Mouse (Mus musculus): ENCODE results near the gene Hoxd9. TPM values are rescaled to one million over a fixed set of nuclear protein-coding genes. Genes with fewer than 3 reads are reported as not detected.

Gene Hoxd9
- polyA plus RNA-seq, 1 experiment from 2014 or later = not detected

- no peak for ATAC-seq
- Histone ChIP-seq H3K27me3 (ENCODE audit: control insufficient read depth, insufficient read depth, low read depth, low read length) (peaks cover 83% of the 10 kb centered on the region), H3K4me2 (ENCODE audit: low read length) (no peak overlapping the region), H3K9me3 (replicated peaks; ENCODE audit: control insufficient read depth, low read length, poor library complexity, severe bottlenecking) (no peaks in the 10 kb centered on the region), H3K9ac (ENCODE audit: low read depth, low read length) (no peak overlapping the region), H3K36me3 (ENCODE audit: control insufficient read depth, insufficient read depth, low read length) (no peaks in the 10 kb centered on the region), H3K4me1 (ENCODE audit: control insufficient read depth, insufficient read depth, low read length) (peaks cover 5% of the 10 kb centered on the region; the same call in 1 of the 2 replicates), H3K27ac (ENCODE audit: low read length) (no peak overlapping the region), H3K4me3 (ENCODE audit: low read depth, low read length) (no peak overlapping the region)
- WGBS = under 1% methylated on average over 24 of the region's 24 CpGs
Measured at GRCm38 (mm10) chr2:74747006-74747405, 49.5 kb downstream of the Hoxd9 start.

- WGBS = 2% methylated on average over 11 of the region's 11 CpGs
- no peaks in the 10 kb centered on the region for H3K36me3 ChIP-seq (ENCODE audit: control insufficient read depth, insufficient read depth, low read length)
- no peak overlapping the region for H3K4me2 ChIP-seq (ENCODE audit: low read length)
- H3K27me3 ChIP-seq (ENCODE audit: control insufficient read depth, insufficient read depth, low read depth, low read length) = peaks cover 81% of the 10 kb centered on the region
- H3K27ac ChIP-seq (ENCODE audit: low read length) = no peak overlapping the region
- ATAC-seq = no peak
- H3K9me3 ChIP-seq (replicated peaks; ENCODE audit: control insufficient read depth, low read length, poor library complexity, severe bottlenecking) = no peaks in the 10 kb centered on the region
- peaks cover 5% of the 10 kb centered on the region; the same call in 1 of the 2 replicates for H3K4me1 ChIP-seq (ENCODE audit: control insufficient read depth, insufficient read depth, low read length)
- no peak overlapping the region for H3K4me3 ChIP-seq (ENCODE audit: low read depth, low read length)
- no peak overlapping the region for H3K9ac ChIP-seq (ENCODE audit: low read depth, low read length)
Measured at GRCm38 (mm10) chr2:74747661-74748141, 50.2 kb downstream of the Hoxd9 start.

- Histone ChIP-seq H3K4me2 (ENCODE audit: low read length) (no peak overlapping the region), H3K36me3 (ENCODE audit: control insufficient read depth, insufficient read depth, low read length) (no peaks in the 10 kb centered on the region), H3K4me3 (ENCODE audit: low read depth, low read length) (no peak overlapping the region), H3K9me3 (replicated peaks; ENCODE audit: control insufficient read depth, low read length, poor library complexity, severe bottlenecking) (no peaks in the 10 kb centered on the region), H3K27me3 (ENCODE audit: control insufficient read depth, insufficient read depth, low read depth, low read length) (peaks cover 76% of the 10 kb centered on the region), H3K4me1 (ENCODE audit: control insufficient read depth, insufficient read depth, low read length) (peaks cover 8% of the 10 kb centered on the region; the same call in 1 of the 2 replicates), H3K9ac (ENCODE audit: low read depth, low read length) (no peak overlapping the region), H3K27ac (ENCODE audit: low read length) (no peak overlapping the region)
- WGBS = 6% methylated on average over 9 of the region's 9 CpGs
- no peak for ATAC-seq
Measured at GRCm38 (mm10) chr2:74748436-74748995, 51.0 kb downstream of the Hoxd9 start.

- no peak overlapping the region for H3K9ac ChIP-seq (ENCODE audit: low read depth, low read length)
- ATAC-seq = no peak; the same call in 1 of the 2 replicates
- no peak overlapping the region for H3K4me3 ChIP-seq (ENCODE audit: low read depth, low read length)
- peaks cover 76% of the 10 kb centered on the region for H3K27me3 ChIP-seq (ENCODE audit: control insufficient read depth, insufficient read depth, low read depth, low read length)
- H3K36me3 ChIP-seq (ENCODE audit: control insufficient read depth, insufficient read depth, low read length) = no peaks in the 10 kb centered on the region
- peak overlapping the region; percentile 20 for H3K4me2 ChIP-seq (ENCODE audit: low read length)
- peaks cover 8% of the 10 kb centered on the region; the same call in 1 of the 2 replicates for H3K4me1 ChIP-seq (ENCODE audit: control insufficient read depth, insufficient read depth, low read length)
- no peaks in the 10 kb centered on the region for H3K9me3 ChIP-seq (replicated peaks; ENCODE audit: control insufficient read depth, low read length, poor library complexity, severe bottlenecking)
- no peak overlapping the region for H3K27ac ChIP-seq (ENCODE audit: low read length)
- under 1% methylated on average over 46 of the region's 47 CpGs for WGBS
Measured at GRCm38 (mm10) chr2:74749337-74750121, 52.0 kb downstream of the Hoxd9 start.

MicroRNAs within 50 kb of the gene (microRNA counts, 519-probe panel; counts per million panel counts)
- 870 counts per million, percentile 21 among the panel's probes with 10 or more counts for microRNA mmu-miR-10b

Small RNA genes lying within 50 kb of the gene (microRNA-seq; reads per million reads assigned to microRNA genes)
- not detected for gene Gm44463
- 451 reads per million, percentile 71 among the genes with 10 or more reads in this experiment for gene Mir10b

Other genes starting within 250 kb of the Hoxd9 start
- 52.0 and 55.2 TPM in 2 replicates for gene Lnpk, start 118.3 kb upstream of the Hoxd9 start, polyA plus RNA-seq (2015; fragmentation: Nextera tagmentation; extraction: Ambion mirVana)
- gene Evx2, start 38.2 kb upstream of the Hoxd9 start, polyA plus RNA-seq (2015; fragmentation: Nextera tagmentation; extraction: Ambion mirVana) = 0.21 and 0.42 TPM in 2 replicates
- not detected in 2 replicates for gene Hoxd13, start 29.4 kb upstream of the Hoxd9 start, polyA plus RNA-seq (2015; fragmentation: Nextera tagmentation; extraction: Ambion mirVana)
- gene Hoxd12, start 22.7 kb upstream of the Hoxd9 start, polyA plus RNA-seq (2015; fragmentation: Nextera tagmentation; extraction: Ambion mirVana) = not detected in 2 replicates
- not detected in 2 replicates for gene Hoxd11, start 18.2 kb upstream of the Hoxd9 start, polyA plus RNA-seq (2015; fragmentation: Nextera tagmentation; extraction: Ambion mirVana)
- not detected in 2 replicates for gene Hoxd10, start 5.8 kb upstream of the Hoxd9 start, polyA plus RNA-seq (2015; fragmentation: Nextera tagmentation; extraction: Ambion mirVana)
- gene Hoxd8, start 6.9 kb downstream of the Hoxd9 start, polyA plus RNA-seq (2015; fragmentation: Nextera tagmentation; extraction: Ambion mirVana) = not detected in 2 replicates
- 0.17 TPM in 1 of 2 replicates, not detected in the other for gene Hoxd3, start 14.2 kb downstream of the Hoxd9 start, polyA plus RNA-seq (2015; fragmentation: Nextera tagmentation; extraction: Ambion mirVana)
- gene Hoxd4, start 14.2 kb downstream of the Hoxd9 start, polyA plus RNA-seq (2015; fragmentation: Nextera tagmentation; extraction: Ambion mirVana) = not detected in 2 replicates
- not detected in 2 replicates for gene Gm28230, start 29.0 kb downstream of the Hoxd9 start, polyA plus RNA-seq (2015; fragmentation: Nextera tagmentation; extraction: Ambion mirVana)
- gene Hoxd1, start 65.3 kb downstream of the Hoxd9 start, polyA plus RNA-seq (2015; fragmentation: Nextera tagmentation; extraction: Ambion mirVana) = 0.11 TPM in 1 of 2 replicates, not detected in the other
- gene Mtx2, start 128.1 kb downstream of the Hoxd9 start, polyA plus RNA-seq (2015; fragmentation: Nextera tagmentation; extraction: Ambion mirVana) = 155 and 158 TPM in 2 replicates